Mouse (Mus musculus) ES-E14 (cell line): ENCODE data around the gene Gm20918.
"Not testable (repeated sequence)": the region's sequence is repeated elsewhere in the genome, so short reads cannot be mapped to it uniquely, and the experiment has no call there.

Experiments used
- CHD2 ChIP-seq: IDR thresholded peaks from 2 replicates; pipeline ENCODE4 v1.6.1; 2014; ENCODE audit warnings: mild to moderate bottlenecking, low read depth, low read length, inconsistent platforms
- HCFC1 ChIP-seq: IDR thresholded peaks from 2 replicates; pipeline ENCODE4 v1.6.1; 2012; ENCODE audit warnings: low read length, inconsistent platforms, borderline replicate concordance; ENCODE audit not compliant: insufficient read depth

DNA sequence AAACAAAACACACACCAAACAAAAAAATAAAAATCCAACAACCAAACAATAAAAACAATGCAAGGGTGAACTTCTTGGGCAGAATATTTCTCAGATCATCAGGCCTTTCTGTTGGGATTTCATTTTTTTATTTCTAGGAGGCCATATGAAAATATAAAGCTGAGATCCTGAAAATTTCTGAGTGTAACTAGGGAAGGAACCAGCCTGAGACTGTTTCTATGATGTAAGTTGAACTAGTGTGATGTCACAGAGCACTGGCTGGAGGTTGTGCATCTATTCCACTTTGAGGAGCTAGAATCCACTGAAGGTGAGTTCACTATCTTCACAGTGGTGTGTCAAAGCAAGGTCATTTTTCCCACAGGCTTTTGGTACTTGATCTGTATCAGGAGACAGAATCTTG, at the start of gene Gm20918:
- TF ChIP-seq HCFC1, CHD2: not testable (repeated sequence)
